Mouse (Mus musculus) ES-Bruce4 (cell line): ENCODE data around the gene 5730522E02Rik.

Source experiments
- CTCF ChIP-seq: IDR thresholded peaks from one replicate; pipeline ENCODE4 v1.8.1; 2011; ENCODE audit warnings: low read depth, low read length
- EP300 ChIP-seq: IDR thresholded peaks from 2 replicates; pipeline ENCODE4 v1.6.1; 2011; ENCODE audit warnings: low read depth, low read length; ENCODE audit not compliant: insufficient read depth
- POLR2A ChIP-seq: IDR thresholded peaks from one replicate; pipeline ENCODE4 v1.8.1; 2011; ENCODE audit warnings: low read length; ENCODE audit not compliant: insufficient read depth

DNA sequence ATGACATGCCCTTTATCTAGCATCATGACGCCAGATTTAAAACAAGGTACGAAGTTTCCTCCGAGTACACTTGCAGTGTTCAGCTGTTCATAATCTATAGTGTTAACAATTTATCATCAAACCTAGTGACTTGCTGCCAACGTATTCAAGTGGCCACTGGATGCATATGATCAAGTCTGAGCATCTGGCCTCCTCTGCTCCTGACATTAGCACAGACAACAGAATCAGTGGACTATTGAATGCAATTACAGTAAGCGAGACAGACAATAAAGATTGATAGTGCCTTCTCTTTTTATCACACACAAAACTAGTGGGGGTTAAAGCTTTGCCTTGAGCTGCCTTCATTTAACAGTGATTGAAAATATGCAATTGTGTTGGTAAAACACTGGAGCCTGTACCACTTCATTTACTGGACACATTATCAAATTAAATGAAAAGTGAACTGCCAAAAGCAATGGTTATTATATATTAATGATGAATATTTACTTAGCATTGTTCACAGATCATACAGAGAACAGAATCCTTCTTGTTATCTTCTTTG lies 231.8 kb downstream of the 5730522E02Rik start:
- TF ChIP-seq CTCF (no peak), POLR2A (no peak), EP300 (no peak)
